Mouse (Mus musculus) limb, embryonic 14.5 days (tissue): ENCODE results near the gene Klf16. TPM values are rescaled to one million over a fixed set of nuclear protein-coding genes. Genes with fewer than 3 reads are reported as not detected.

ENCODE experiments used
- ATAC-seq: fragments of 200-750 bp; cut with Nextera tagmentation; 2 replicates; pipeline ENCODE4 v1.8.0; 2017; ENCODE audit warnings: low read depth, moderate number of reproducible peaks, moderate TSS enrichment; ENCODE audit not compliant: low FRiP score
- DNase-seq: peaks from one replicate; pipeline ENCODE4 v3.0.0-alpha.2; 2015; ENCODE audit warnings: low spot score
- H3K27ac ChIP-seq: fragments of 300-500 bp; sonication (generic); replicated peaks from 2 replicates; pipeline ENCODE4 v1.5.1; 2014; ENCODE audit warnings: low read depth, mild to moderate bottlenecking, low read length, moderate library complexity, mixed read lengths
- H3K27me3 ChIP-seq: fragments of 300-500 bp; sonication (generic); 2 replicates; pipeline ENCODE4 v1.6.1; 2014; ENCODE audit warnings: low read length, mixed read lengths; ENCODE audit not compliant: control insufficient read depth, insufficient read depth
- H3K36me3 ChIP-seq: fragments of 300-500 bp; sonication (generic); 2 replicates; pipeline ENCODE4 v1.6.1; 2014; ENCODE audit warnings: mild to moderate bottlenecking, low read length, moderate library complexity, mixed read lengths; ENCODE audit not compliant: control insufficient read depth, insufficient read depth
- H3K4me1 ChIP-seq: fragments of 300-500 bp; sonication (generic); 2 replicates; pipeline ENCODE4 v1.6.1; 2014; ENCODE audit warnings: antibody characterized with exemption, low read length, mixed read lengths; ENCODE audit not compliant: control insufficient read depth, insufficient read depth
- H3K4me2 ChIP-seq: fragments of 300-500 bp; sonication (generic); replicated peaks from 2 replicates; pipeline ENCODE4 v1.6.1; 2014; ENCODE audit warnings: low read depth, mild to moderate bottlenecking, low read length, moderate library complexity; ENCODE audit not compliant: severe bottlenecking
- H3K4me3 ChIP-seq: fragments of 300-500 bp; sonication (generic); replicated peaks from 2 replicates; pipeline ENCODE4 v1.5.1; 2014; ENCODE audit warnings: low read length
- H3K9ac ChIP-seq: fragments of 300-500 bp; sonication (generic); 2 replicates; pipeline ENCODE4 v1.6.1; 2014; ENCODE audit warnings: mild to moderate bottlenecking, low read depth, low read length, moderate library complexity; ENCODE audit not compliant: severe bottlenecking
- H3K9me3 ChIP-seq: fragments of 300-500 bp; sonication (generic); 2 replicates; pipeline ENCODE4 v1.6.1; 2016; ENCODE audit warnings: low read length; ENCODE audit not compliant: control insufficient read depth
- POLR2A ChIP-seq: fragments of 200-500 bp; IDR thresholded peaks from 2 replicates; pipeline ENCODE4 v1.8.0; 2012; ENCODE audit warnings: inconsistent platforms, mild to moderate bottlenecking, moderate library complexity, borderline replicate concordance; ENCODE audit not compliant: insufficient read depth, insufficient read length; ENCODE audit errors: extremely low read depth
- WGBS: fragments of 180-500 bp; shearing (Covaris S2); extraction: QIAGEN DNeasy Blood & Tissue Kit; methylation state at CpG from one replicate; pipeline ENCODE4 v1.1.7; 2014; 5-methylcytosine and 5-hydroxymethylcytosine counted together
- polyA plus RNA-seq, 2 experiments: library from polyadenylated mRNA; depleted of rRNA in 1 of 2; stranded (reverse) in 1 of 2; unstranded in 1 of 2; fragments of >200 nt; fragmentation: Nextera tagmentation in 1 of 2; extraction: Ambion mirVana in 1 of 2; gene quantifications; 2 replicates each; pipeline versions ENCODE4 v1.2.1 to v1.2.3; 2012 to 2014

The Klf16 gene
- polyA plus RNA-seq, 2 experiments = 11.0 to 18.9 TPM

DNA sequence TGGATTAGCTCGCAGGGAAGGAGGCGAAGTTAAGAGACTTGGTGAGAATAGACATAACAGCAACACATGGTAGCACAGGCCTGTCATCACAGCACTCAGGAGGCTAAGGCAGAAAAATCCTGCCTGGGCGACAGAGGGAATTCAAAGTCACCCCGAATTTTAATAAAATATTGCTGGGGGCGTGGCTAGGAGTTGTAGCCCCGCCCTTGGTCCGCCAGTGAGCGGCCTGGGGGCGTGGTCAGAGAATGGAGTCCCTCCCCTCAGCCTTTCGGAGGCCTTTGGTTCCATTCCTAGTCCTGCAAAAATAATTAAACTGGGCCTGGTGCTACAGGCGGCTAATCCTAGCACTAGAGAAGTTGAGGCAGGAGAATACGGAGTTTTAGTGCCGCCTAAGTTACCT, 41.4 kb downstream of the Klf16 start:
- H3K9me3 ChIP-seq = no peaks in the 10 kb centered on the region
- H3K4me3 ChIP-seq = no peak overlapping the region
- DNase-seq = no peak
- H3K27ac ChIP-seq = no peak overlapping the region
- no peak overlapping the region for H3K4me2 ChIP-seq
- H3K9ac ChIP-seq = no peak overlapping the region
- H3K27me3 ChIP-seq = peaks cover 32% of the 10 kb centered on the region; the same call in 1 of the 2 replicates
- no peaks in the 10 kb centered on the region for H3K36me3 ChIP-seq
- peaks cover 3% of the 10 kb centered on the region; the same call in 1 of the 2 replicates for H3K4me1 ChIP-seq
- no peak for TF ChIP-seq POLR2A
- 10% methylated on average over 13 of the region's 13 CpGs for WGBS
- no peak for ATAC-seq

DNA sequence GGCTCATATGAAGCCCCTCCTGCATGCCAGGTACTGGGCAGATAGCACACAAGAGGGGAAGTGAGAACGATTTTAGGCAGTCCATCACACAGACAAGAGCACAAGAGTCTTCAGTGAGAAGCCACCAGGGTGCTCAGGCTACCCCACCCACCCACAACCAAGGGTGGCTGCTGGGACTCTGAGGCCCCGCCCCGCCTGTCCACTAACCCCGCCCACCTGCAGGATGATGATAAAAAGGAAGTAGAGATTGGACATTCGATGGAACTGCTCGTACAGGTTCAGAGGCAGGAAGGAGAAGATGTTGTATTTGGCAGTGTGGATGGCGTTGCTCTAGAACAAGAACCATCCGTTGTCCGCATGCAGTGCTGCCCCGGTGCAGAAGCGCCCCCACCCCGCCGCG, 42.0 kb downstream of the Klf16 start:
- no peak for ATAC-seq
- peaks cover 32% of the 10 kb centered on the region; the same call in 1 of the 2 replicates for H3K27me3 ChIP-seq
- H3K9ac ChIP-seq = no peak overlapping the region

DNA sequence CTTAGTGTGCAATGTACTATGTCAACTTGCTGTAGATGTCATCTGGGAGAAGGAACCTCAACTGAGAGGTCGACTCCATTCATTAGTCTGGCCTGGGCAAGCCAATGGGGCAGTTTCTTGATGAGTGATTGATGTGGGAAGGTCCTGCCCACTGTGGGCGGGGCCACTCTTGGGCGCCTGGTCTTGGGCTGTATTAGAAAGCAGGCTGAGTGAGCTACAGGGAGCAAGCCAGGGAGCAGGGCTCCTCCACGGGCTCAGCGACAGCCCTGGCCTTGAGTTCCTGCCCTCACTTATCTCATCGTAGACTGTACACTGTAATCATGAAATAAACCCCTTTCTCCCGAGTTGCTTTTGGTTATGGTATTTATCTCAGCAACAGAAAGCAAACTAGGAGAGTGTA, 43.4 kb downstream of the Klf16 start:
- no peaks in the 10 kb centered on the region for H3K36me3 ChIP-seq
- DNase-seq (no peak), ATAC-seq (no peak)
- H3K4me2 ChIP-seq = no peak overlapping the region
- peaks cover 32% of the 10 kb centered on the region; the same call in 1 of the 2 replicates for H3K27me3 ChIP-seq
- H3K4me1 ChIP-seq = no peaks in the 10 kb centered on the region
- TF ChIP-seq POLR2A = no peak
- no peaks in the 10 kb centered on the region for H3K9me3 ChIP-seq
- no peak overlapping the region for H3K27ac ChIP-seq
- 20% methylated on average over 7 of the region's 7 CpGs for WGBS
- H3K4me3 ChIP-seq = no peak overlapping the region
- H3K9ac ChIP-seq = no peak overlapping the region

More for the DNA sequence above, 42.0 kb downstream of the Klf16 start:
- H3K36me3 ChIP-seq = no peaks in the 10 kb centered on the region
- H3K27ac ChIP-seq = no peak overlapping the region
- 12% methylated on average over 14 of the region's 14 CpGs for WGBS
- DNase-seq = no peak
- no peak overlapping the region for H3K4me3 ChIP-seq
- peaks cover 3% of the 10 kb centered on the region; the same call in 1 of the 2 replicates for H3K4me1 ChIP-seq
- H3K9me3 ChIP-seq = no peaks in the 10 kb centered on the region
- no peak overlapping the region for H3K4me2 ChIP-seq
- TF ChIP-seq POLR2A = no peak

DNA sequence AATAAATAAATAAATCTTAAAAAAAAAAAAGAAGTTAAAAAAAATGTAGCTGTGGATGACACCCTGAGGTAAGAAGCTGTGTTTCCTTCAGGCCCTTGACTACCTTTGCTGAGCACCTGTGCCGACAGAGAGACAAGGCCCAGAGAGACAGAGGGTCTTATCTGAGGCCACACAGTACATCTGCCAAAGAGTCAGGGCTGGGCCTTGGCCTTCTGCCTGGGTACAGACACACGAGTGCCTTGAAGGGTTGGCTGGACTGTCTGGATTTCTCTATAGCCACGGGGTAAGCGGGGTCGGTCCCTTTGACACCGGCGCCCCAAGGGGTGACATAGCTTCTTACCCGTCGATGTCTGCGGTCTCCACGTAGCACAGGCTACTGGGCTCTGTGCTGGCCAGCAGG, 44.3 kb downstream of the Klf16 start:
- ATAC-seq (no peak), DNase-seq (no peak)
- H3K9me3 ChIP-seq = no peaks in the 10 kb centered on the region
- H3K4me1 ChIP-seq = no peaks in the 10 kb centered on the region
- H3K4me2 ChIP-seq = no peak overlapping the region
- peaks cover 28% of the 10 kb centered on the region; the same call in 1 of the 2 replicates for H3K27me3 ChIP-seq
- H3K27ac ChIP-seq = no peak overlapping the region
- H3K9ac ChIP-seq = no peak overlapping the region
- H3K36me3 ChIP-seq = no peaks in the 10 kb centered on the region
- no peak overlapping the region for H3K4me3 ChIP-seq
- TF ChIP-seq POLR2A = no peak
- 87% methylated on average over 11 of the region's 11 CpGs for WGBS

DNA sequence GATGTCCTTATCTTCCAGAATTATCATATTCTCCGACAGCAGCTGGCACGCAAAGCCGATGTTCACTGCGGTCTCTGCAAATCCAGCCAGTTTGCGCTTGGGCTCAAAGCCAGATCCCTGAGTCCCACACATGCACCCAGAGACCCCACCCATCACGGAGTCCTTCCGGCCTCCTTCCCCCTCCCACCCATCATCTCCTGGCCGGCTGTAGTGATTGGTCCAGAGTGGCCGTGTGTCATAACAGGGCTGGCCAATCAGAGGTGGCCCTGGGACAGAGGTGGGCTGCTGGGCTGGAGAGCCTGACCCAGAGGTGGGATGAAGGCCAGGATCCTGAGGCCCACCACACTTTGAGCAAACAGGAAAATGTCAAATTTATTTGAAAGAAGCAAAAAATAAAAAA, 50.9 kb downstream of the Klf16 start:
- Histone ChIP-seq H3K9ac (no peak overlapping the region), H3K4me3 (no peak overlapping the region), H3K9me3 (no peaks in the 10 kb centered on the region), H3K27ac (no peak overlapping the region), H3K36me3 (no peaks in the 10 kb centered on the region), H3K4me2 (0 out of 2 replicates have a peak overlapping the region, but pooled peaks have one; percentile 27), H3K4me1 (no peaks in the 10 kb centered on the region), H3K27me3 (no peaks in the 10 kb centered on the region)
- DNase-seq (peak; percentile 21), ATAC-seq (peak; percentile 75)
- no peak for TF ChIP-seq POLR2A
- 28% methylated on average over 9 of the region's 9 CpGs for WGBS

DNA sequence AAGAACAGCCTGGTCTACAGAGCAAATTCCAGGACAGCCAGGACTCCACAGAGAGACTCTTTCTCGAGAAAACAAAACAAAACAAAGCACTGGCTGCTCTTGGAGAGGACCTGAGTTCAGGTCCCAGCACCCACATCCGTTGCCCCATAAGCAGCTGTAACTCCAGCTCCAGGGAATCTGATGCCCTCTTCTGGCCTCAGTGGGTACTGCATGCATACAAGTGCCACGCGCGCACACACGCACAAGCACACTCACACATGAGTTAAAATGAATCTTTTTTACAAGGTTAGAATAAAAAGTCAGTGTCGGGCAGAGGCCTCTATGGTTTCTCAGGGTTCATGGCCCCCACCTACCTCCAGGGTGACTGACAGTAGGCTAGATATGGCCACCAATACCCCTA, 53.8 kb downstream of the Klf16 start:
- no peaks in the 10 kb centered on the region for H3K9me3 ChIP-seq
- DNase-seq = no peak
- no peak overlapping the region for H3K9ac ChIP-seq
- WGBS = 91% methylated on average over 7 of the region's 7 CpGs
- H3K4me2 ChIP-seq = no peak overlapping the region
- TF ChIP-seq POLR2A = no peak
- no peaks in the 10 kb centered on the region for H3K36me3 ChIP-seq
- no peak for ATAC-seq
- no peak overlapping the region for H3K4me3 ChIP-seq
- H3K4me1 ChIP-seq = no peaks in the 10 kb centered on the region
- H3K27me3 ChIP-seq = no peaks in the 10 kb centered on the region
- H3K27ac ChIP-seq = no peak overlapping the region
